Mouse (Mus musculus) left cerebral cortex, adult 18-20 months (tissue): ENCODE results near the gene Chad. TPM values are rescaled to one million over a fixed set of nuclear protein-coding genes. Genes with fewer than 3 reads are reported as not detected.

Source experiments
- DNase-seq, 2 experiments: peaks; one replicate each; pipeline ENCODE4 v3.0.0; 2021 to 2022; ENCODE audit warnings: low spot score in 2 of 2, mixed read lengths in 1 of 2
- total RNA-seq, 2 experiments: library from RNA; stranded (reverse); gene quantifications; 2 replicates each; pipeline ENCODE4 v1.2.3; 2021

The Chad gene
- total RNA-seq, 2 experiments from 2014 or later = not detected

GRCm38 (mm10) chr11:94565151-94565479 is 268 bp downstream of the Chad start:
- DNase-seq = no peak

- no peak for DNase-seq
Observed at GRCm38 (mm10) chr11:94566534-94566933, 1.7 kb downstream of the Chad start.

DNA sequence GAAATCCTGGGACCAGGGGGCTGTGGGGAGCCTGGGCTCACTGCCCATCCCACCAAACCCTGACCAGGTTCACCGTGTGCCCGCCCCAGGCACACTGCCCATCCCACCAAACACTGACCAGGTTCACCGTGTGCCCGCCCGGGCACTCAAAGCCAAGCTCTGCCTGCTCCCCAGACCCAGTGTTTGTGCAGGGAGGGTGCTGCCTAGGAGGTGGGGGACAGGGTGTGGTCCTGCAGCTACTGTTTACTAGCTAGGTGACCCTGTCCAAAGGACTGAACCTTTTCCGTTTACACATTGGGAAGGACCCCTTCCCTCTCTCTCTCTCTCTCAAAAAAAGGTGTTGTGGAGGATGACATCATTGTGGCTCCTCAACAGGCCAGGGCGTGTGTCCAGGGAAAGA is 2.5 kb downstream of the Chad start:
- DNase-seq = no peak

DNA sequence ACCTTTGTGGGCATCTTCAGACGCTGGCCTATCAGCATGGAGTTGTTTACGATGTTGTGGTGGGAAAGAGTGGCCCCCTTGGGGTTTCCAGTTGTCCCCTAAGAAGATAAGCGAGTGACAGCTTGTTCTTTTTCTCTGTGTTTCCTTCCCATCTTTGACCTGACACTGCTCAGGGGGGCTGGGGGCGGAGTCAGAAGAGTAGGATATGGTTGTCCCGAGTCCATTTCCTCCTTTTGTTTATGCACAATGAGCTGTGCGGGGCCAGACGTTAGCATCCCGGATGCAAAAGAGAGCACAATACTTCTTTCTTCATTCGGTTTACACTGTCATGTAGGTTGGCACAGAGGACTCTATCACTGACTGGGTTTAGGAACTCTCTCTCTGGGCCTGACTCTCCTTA is 5.8 kb downstream of the Chad start:
- no peak for DNase-seq

GRCm38 (mm10) chr11:94571850-94572249 is 7.0 kb downstream of the Chad start:
- no peak for DNase-seq

DNA sequence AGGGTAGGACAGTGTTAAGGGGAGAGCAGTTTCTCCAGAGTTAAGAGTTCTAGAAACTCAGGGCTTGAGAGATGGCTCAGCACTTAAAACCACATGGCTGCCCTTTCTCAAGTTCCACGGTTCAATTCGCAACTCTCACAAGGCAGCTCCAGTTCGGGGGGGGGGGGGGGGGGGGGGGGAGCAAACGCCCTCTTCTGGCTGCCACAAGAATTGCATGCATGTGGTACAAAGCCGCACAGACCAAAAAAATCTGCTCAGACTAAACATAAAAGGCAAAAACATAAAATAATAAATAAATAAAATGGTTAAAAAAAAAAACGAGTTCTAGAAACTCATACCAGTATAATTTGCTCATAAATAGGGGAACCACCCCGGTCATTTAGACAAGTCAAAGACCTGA is 9.7 kb downstream of the Chad start:
- no peak for DNase-seq

GRCm38 (mm10) chr11:94575036-94575435 is 10.2 kb downstream of the Chad start:
- DNase-seq = no peak

GRCm38 (mm10) chr11:94576361-94576760 is 11.5 kb downstream of the Chad start:
- DNase-seq = no peak

DNA sequence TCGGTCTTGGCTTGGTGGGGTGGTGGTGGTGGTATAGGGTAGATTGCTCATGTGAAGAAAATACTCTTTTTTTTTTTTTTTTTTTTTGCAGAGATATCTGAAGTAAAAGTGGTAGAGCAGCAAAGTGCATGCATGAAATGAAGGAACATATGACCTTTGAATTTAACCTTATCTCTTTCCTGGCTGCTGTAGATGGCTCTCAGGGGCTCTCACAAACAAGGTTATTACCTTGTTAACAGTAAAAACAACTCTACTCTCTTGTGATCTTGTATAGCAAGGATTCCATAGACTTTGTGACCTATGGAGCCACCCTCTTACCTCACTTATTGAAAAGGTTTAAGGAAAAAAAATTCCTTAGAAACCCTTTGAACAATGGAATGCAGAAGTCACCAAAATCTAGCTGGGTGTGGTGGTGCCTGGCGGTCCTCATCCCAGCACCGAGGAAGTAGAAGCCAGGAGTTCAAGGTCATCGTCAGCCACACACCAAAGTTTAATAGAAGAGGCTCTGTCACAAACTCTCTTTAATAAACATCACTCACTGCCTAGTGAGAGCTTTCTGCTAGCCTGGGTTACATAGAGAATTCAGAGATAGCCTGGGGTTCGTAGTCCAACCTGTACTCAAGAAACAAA is 15.4 kb downstream of the Chad start:
- DNase-seq = no peak

GRCm38 (mm10) chr11:94585091-94585490 is 20.2 kb downstream of the Chad start:
- no peak for DNase-seq

GRCm38 (mm10) chr11:94587511-94587910 is 22.7 kb downstream of the Chad start:
- no peak for DNase-seq

DNA sequence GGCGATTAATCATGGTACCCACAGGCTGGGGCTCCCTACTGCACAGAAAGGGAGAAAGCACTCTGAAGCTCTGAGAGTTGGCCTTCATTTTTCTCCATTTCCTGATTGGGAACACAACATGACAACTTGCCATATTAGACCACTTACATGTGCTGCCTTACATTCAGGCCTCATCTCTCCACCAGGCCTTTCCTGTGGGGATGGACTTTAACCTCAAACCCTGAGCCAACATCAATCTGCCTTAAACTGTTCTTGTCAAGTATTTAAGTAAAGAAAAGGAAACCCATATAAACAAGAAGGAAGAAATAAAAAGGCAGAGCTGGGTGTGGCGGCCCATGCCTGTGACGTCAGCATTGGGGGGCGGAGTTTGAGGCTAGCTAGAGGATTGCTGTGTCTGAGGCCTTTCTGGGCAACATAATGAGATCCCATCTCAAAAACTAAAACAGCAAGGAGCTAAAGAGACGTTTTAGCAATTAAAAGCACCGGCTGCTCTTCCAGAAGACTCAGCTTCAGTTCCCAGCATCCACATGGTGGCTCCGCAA is 31.5 kb downstream of the Chad start:
- no peak for DNase-seq

GRCm38 (mm10) chr11:94597319-94597718 is 32.5 kb downstream of the Chad start:
- no peak for DNase-seq

GRCm38 (mm10) chr11:94598437-94599120 is 33.7 kb downstream of the Chad start:
- DNase-seq = no peak

DNA sequence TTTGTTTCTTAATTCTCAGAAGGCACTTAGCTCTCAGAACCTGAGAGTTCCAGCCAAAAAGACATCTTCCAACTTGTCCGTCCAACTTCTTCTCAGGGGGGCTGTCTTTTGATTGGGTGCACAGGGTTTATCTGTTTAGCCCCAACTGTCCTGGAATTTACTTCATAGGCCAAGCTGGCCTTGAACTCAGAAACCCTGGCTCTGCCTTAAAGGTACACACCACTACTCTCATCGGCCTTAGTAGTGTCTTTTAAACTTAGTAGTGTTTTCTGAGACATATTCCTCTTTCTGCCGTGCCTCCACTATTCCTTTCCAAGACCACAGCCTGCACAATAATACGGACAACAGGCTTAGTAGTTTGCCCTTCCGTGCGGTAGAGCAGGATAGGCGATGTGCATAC is 35.6 kb downstream of the Chad start:
- no peak for DNase-seq

- peak in 1 of 2 experiments; percentile 15 for DNase-seq
Observed at GRCm38 (mm10) chr11:94601321-94602281, 36.8 kb downstream of the Chad start, which contains the start of gene Acsf2. TSS of gene Acsf2 (minus strand) at chr11:94601871.

DNA sequence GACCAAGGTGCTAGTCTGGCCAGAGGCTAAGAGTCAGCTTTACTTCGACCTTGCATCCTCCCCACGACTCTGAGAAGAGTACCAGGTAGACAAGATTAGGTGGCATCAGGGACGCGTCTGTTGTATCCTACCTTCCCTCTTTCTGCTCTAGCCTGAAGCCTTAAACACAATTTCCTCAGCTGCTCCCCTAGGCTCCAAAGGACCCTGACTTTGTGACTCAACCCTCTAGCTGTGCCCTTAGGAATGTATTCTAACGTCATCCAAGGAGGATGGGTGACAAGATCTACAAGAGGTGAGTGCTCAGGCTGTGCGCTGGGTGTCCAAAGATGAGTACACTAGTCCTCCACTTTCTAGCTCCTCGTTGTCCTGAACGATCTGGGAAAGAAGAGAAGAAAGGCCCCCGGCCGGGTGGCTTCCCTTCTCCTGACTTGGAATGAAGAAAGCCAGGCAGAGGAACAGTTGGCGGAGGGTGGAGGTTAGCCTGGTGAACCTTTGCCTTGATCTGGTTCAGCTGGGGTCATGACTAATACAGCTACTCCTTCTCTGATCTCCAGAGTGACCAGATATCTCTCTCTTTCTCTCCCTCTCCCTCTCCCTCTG is 37.6 kb downstream of the Chad start:
- DNase-seq = no peak

GRCm38 (mm10) chr11:94610744-94611740 is 46.2 kb downstream of the Chad start:
- DNase-seq = no peak

DNA sequence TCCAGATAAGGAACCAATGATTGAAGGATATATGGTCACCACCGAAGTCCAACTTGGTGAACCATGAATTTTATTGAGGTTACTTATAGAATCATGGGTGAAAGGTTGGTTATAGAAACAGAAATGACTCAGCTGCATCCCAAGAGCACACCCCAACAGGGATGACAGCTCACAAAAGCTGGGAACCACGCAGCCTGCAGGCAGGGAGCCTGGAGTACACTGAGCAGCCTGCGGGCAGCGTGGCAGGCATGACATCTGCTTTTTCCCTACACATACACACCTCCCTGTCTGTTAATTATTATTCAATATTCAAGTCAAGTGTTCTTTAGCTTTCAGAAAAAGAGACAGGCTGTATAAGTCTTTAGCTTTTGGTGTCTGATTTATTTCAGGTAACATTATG is 49.8 kb downstream of the Chad start:
- no peak for DNase-seq

GRCm38 (mm10) chr11:94615494-94615893 is 50.6 kb downstream of the Chad start:
- DNase-seq = no peak
